Mouse (Mus musculus) kidney, adult 2 months (tissue): ENCODE measurements around the gene Kdm4b. TPM values are rescaled to one million over a fixed set of nuclear protein-coding genes. Genes with fewer than 3 reads are reported as not detected.

Source experiments
- DNase-seq: peaks from one replicate; pipeline ENCODE4 v3.0.0; 2021
- H3K27ac ChIP-seq: fragments of 200-500 bp; 2 replicates; pipeline ENCODE4 v1.5.1; 2012; ENCODE audit warnings: low read depth, low read length, control low read depth, inconsistent platforms; ENCODE audit not compliant: insufficient read depth
- H3K27me3 ChIP-seq: fragments of 200-500 bp; replicated peaks from 2 replicates; pipeline ENCODE4 v1.6.1; 2012; ENCODE audit warnings: mild to moderate bottlenecking, moderate library complexity, low read length, inconsistent platforms; ENCODE audit not compliant: control insufficient read depth, insufficient read depth
- H3K36me3 ChIP-seq: fragments of 200-500 bp; 2 replicates; pipeline ENCODE4 v1.6.1; 2012; ENCODE audit warnings: mild to moderate bottlenecking, moderate library complexity, low read length, inconsistent platforms; ENCODE audit not compliant: control insufficient read depth, insufficient read depth
- H3K4me1 ChIP-seq: fragments of 200-500 bp; 2 replicates; pipeline ENCODE4 v1.6.1; 2011; ENCODE audit warnings: low read length; ENCODE audit not compliant: control insufficient read depth, insufficient read depth
- H3K4me3 ChIP-seq: fragments of 200-500 bp; 2 replicates; pipeline ENCODE4 v1.5.1; 2011; ENCODE audit warnings: mild to moderate bottlenecking, low read depth, low read length, control low read depth; ENCODE audit not compliant: insufficient read depth
- CTCF ChIP-seq: fragments of 200-500 bp; conservative IDR thresholded peaks from 2 replicates; pipeline ENCODE4 v1.5.1; 2011; ENCODE audit warnings: low read depth, mild to moderate bottlenecking, control low read depth, low read length, moderate library complexity, mixed read lengths; ENCODE audit not compliant: insufficient read depth, insufficient read length
- POLR2A ChIP-seq: fragments of 200-500 bp; IDR thresholded peaks from one replicate; pipeline ENCODE4 v1.6.1; 2011; ENCODE audit warnings: low read depth, low read length, control low read depth
- WGBS: fragments of 180-500 bp; shearing (Covaris S2); methylation state at CpG from one replicate; pipeline ENCODE4 v1.1.7; 2018; 5-methylcytosine and 5-hydroxymethylcytosine counted together
- polyA plus RNA-seq: library from polyadenylated mRNA; depleted of rRNA; stranded (reverse); fragments of >200 nt; gene quantifications from 2 replicates; pipeline ENCODE4 v1.2.3, GENCODE M21; 2012

The Kdm4b gene
- polyA plus RNA-seq, 1 experiment = 21.6 TPM

- no peak for DNase-seq
- Histone ChIP-seq H3K27ac (no peak within 1 kb of the TSS), H3K36me3 (no peaks in the 10 kb centered on the region), H3K27me3 (no peaks in the 10 kb centered on the region), H3K4me1 (peaks cover 11% of the 10 kb centered on the region; the same call in 1 of the 2 replicates), H3K4me3 (no peak within 1 kb of the TSS)
- WGBS = 89% methylated on average over 9 of the region's 9 CpGs
- no peak for TF ChIP-seq POLR2A
- no peak for TF ChIP-seq CTCF
Observed at GRCm38 (mm10) chr17:56300186-56300585, 25.7 kb upstream of the Kdm4b start, which contains the start of gene Arrdc5. Arrdc5 (minus strand) TSS chr17:56300286.

- no peaks in the 10 kb centered on the region for H3K36me3 ChIP-seq
- no peaks in the 10 kb centered on the region for H3K27me3 ChIP-seq
- no peak overlapping the region for H3K27ac ChIP-seq
- peaks cover 11% of the 10 kb centered on the region; the same call in 1 of the 2 replicates for H3K4me1 ChIP-seq
- 21% methylated on average over 13 of the region's 13 CpGs for WGBS
- H3K4me3 ChIP-seq = no peak overlapping the region
- DNase-seq = peak; percentile 54
- TF ChIP-seq CTCF (no peak), POLR2A (no peak)
Observed at GRCm38 (mm10) chr17:56302363-56302996, 23.4 kb upstream of the Kdm4b start.

- no peak within 1 kb of the TSS for H3K27ac ChIP-seq
- TF ChIP-seq CTCF (no peak), POLR2A (no peak)
- H3K27me3 ChIP-seq = no peaks in the 10 kb centered on the region
- no peaks in the 10 kb centered on the region for H3K36me3 ChIP-seq
- H3K4me1 ChIP-seq = peaks cover 11% of the 10 kb centered on the region; the same call in 1 of the 2 replicates
- H3K4me3 ChIP-seq = peak within 1 kb of the TSS; percentile 76
- DNase-seq = peak; percentile 84
- under 1% methylated on average over 43 of the region's 43 CpGs for WGBS
Observed at GRCm38 (mm10) chr17:56303160-56303846, 22.6 kb upstream of the Kdm4b start, which contains the start of gene Uhrf1. Uhrf1 (plus strand) TSS chr17:56303321.

- H3K4me1 ChIP-seq = peaks cover 11% of the 10 kb centered on the region; the same call in 1 of the 2 replicates
- H3K27ac ChIP-seq = no peak overlapping the region
- DNase-seq = peak; percentile 97
Observed at GRCm38 (mm10) chr17:56303847-56304586, 21.8 kb upstream of the Kdm4b start.

GRCm38 (mm10) chr17:56304718-56305117, 21.1 kb upstream of the Kdm4b start:
- no peak overlapping the region for H3K27ac ChIP-seq
- no peak overlapping the region for H3K4me3 ChIP-seq
- H3K36me3 ChIP-seq = no peaks in the 10 kb centered on the region
- 30% methylated on average over 11 of the region's 11 CpGs for WGBS
- DNase-seq = no peak
- TF ChIP-seq POLR2A (no peak), CTCF (no peak)
- no peaks in the 10 kb centered on the region for H3K27me3 ChIP-seq
- peaks cover 11% of the 10 kb centered on the region; the same call in 1 of the 2 replicates for H3K4me1 ChIP-seq

More at GRCm38 (mm10) chr17:56303847-56304586, 21.8 kb upstream of the Kdm4b start:
- peak overlapping the region; percentile 76 for H3K4me3 ChIP-seq
- TF ChIP-seq POLR2A (no peak), CTCF (no peak)
- no peaks in the 10 kb centered on the region for H3K36me3 ChIP-seq
- H3K27me3 ChIP-seq = no peaks in the 10 kb centered on the region
- WGBS = 1% methylated on average over 68 of the region's 68 CpGs

- TF ChIP-seq POLR2A (no peak), CTCF (no peak)
- Histone ChIP-seq H3K4me3 (no peak overlapping the region), H3K36me3 (no peaks in the 10 kb centered on the region), H3K4me1 (peaks cover 11% of the 10 kb centered on the region; the same call in 1 of the 2 replicates), H3K27me3 (no peaks in the 10 kb centered on the region), H3K27ac (no peak overlapping the region)
- 46% methylated on average over 9 of the region's 9 CpGs for WGBS
- DNase-seq = no peak
Observed at GRCm38 (mm10) chr17:56305156-56305555, 20.7 kb upstream of the Kdm4b start.

- Histone ChIP-seq H3K27ac (no peak overlapping the region), H3K4me3 (no peak overlapping the region), H3K27me3 (no peaks in the 10 kb centered on the region), H3K4me1 (peaks cover 11% of the 10 kb centered on the region; the same call in 1 of the 2 replicates), H3K36me3 (no peaks in the 10 kb centered on the region)
- DNase-seq = peak; percentile 56
- TF ChIP-seq CTCF (peak; percentile 65), POLR2A (no peak)
- 43% methylated on average over 8 of the region's 8 CpGs for WGBS
Observed at GRCm38 (mm10) chr17:56305826-56306225, 20.0 kb upstream of the Kdm4b start.
